Mouse (Mus musculus): Measurements from ENCODE around the gene Cfap43.

The Cfap43 gene

GRCm38 (mm10) chr19:47780145-47780544 is 138.9 kb downstream of the Cfap43 start:
- no peak for DNase-seq

GRCm38 (mm10) chr19:47777847-47778246 is 141.2 kb downstream of the Cfap43 start:
- DNase-seq, result no peak

DNA sequence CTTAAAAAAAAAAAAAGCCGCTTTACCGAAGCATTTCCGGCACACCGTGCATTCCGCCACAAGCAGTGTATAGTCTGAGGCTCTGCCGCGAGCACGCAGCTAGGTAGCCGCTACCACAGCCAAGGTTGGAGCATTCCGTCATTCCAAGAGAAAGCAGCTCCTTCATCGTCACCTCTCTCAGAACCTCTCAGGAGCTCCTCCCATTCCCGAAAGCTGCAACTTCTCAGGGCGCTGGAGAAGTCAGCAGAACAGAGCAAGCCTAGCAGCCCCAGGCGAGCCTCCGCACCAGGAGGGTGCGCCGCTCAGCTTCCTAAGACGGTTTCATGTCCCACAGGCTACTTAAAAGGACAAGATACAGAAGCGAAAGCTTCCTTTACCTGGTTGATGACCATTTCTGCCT is 163.5 kb downstream of the Cfap43 start:
- DNase-seq, result peak in 1 of 2 experiments; percentile 2

- DNase-seq, result no peak
Measured at GRCm38 (mm10) chr19:47754931-47755330, 164.2 kb downstream of the Cfap43 start.

- DNase-seq, result no peak
Measured at GRCm38 (mm10) chr19:47753921-47754320, 165.2 kb downstream of the Cfap43 start.

- no peak for DNase-seq
Measured at GRCm38 (mm10) chr19:47752456-47752855, 166.6 kb downstream of the Cfap43 start.

DNA sequence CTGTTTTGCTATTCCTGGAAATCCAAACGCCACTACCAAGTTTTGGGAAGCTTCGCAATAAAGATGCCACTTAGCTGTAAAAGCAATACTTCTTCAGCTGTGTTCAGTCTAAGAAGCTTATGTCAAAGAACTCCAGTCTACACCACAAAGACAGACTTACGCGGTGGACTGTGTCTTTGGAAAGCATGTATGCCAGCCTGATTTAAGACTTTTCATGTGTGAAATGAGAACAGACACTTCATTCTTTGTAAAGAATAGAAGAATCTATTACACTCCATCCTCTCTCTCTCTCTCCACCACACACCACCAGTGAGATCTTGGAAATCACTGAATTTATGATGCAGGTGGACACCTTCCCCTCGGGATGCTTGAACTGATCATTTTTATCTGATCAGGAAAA is 168.7 kb downstream of the Cfap43 start:
- DNase-seq, result no peak

GRCm38 (mm10) chr19:47748950-47749349 is 170.1 kb downstream of the Cfap43 start:
- no peak for DNase-seq

- no peak for DNase-seq
Measured at GRCm38 (mm10) chr19:47747072-47747471, 172.0 kb downstream of the Cfap43 start.

DNA sequence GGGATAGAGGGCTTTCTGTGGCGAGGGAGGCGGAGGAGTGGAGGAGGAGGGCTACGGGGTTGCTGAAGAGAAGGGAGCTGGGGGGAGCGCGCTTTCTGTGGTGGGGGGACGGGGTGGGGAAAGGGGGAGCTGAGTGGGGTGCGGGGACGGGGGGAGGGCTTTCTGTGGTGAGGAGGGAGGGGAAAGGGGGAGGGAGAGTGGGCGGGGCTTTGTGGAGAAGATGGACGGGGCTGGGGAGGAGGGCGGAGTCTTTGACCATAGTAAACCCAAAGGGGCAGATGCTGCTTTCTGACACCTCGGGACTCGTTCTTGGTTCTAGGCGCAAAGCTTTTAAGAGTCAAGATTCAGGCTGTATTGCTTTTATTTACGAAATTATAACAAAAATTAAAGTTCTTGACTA is 187.2 kb downstream of the Cfap43 start:
- peak; percentile 56 to 68 for DNase-seq

DNA sequence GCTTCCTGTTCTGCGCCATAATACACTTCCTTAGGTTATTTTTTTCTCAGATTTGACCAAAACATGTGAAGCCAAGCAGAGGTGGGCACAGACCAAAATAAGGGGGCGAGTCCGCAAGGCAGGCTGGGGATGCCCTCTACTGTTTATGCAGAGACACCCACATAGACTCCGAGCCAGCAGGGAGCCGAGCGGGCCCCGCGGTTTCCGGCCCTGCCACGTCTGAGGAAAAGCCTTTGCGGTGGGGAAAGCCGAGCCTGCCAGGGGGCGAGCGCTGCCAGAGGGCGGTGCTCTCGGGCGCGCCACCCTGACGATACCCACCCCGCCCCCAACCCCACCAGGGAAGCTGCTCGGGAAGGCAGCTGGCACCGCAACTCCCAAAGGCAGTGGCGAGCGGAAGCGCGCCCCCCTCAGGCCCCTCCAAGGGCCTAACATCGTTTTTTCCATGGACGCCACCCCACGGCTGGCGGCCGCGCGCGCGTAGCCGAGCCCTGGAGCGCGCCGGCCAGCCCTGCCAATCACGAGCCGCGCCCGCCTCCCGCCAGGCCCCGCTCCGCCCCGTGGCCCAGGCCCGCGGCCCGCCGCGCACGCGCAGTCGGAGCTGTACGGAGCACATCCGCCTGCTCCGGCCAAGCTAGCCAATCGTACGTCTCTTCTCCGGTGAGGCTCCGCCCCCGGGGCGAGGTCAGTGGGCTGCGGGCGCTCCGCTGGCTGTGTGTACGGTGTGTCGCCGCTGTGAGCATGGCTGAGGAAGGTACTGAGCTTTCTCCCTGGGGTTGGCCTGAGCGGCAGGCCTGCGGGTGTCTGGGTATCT is 187.8 kb downstream of the Cfap43 start, which contains the start of gene Sfr1:
Gene Sfr1, plus strand, starts transcription at position 612 of the 811 bp plus-strand sequence.
- DNase-seq, result peak; percentile 98 to 99

DNA sequence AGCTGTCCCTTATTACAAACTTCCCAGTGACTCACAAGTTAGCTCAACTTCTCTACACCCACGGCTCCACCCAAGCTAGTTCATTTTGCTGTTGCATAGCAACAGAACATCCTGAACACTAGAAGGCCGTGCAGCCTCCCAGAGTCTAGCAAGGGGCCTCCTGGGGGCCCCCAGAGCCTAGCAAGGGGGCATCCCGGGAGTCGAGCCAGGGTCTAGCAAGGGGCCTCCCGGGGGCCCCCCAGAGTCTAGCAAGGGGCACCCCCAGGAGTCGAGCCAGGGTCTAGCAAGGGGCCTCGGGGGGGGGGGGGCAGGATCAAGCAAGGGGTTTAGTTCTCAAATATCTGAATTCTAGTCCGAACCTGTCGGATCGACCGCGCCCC is 188.4 kb downstream of the Cfap43 start:
- peak; percentile 47 to 53 for DNase-seq

GRCm38 (mm10) chr19:47725643-47726140 is 193.4 kb downstream of the Cfap43 start:
- DNase-seq, result no peak

- no peak for DNase-seq
Measured at GRCm38 (mm10) chr19:47724903-47725302, 194.2 kb downstream of the Cfap43 start.

GRCm38 (mm10) chr19:47722471-47722870 is 196.6 kb downstream of the Cfap43 start:
- no peak for DNase-seq

DNA sequence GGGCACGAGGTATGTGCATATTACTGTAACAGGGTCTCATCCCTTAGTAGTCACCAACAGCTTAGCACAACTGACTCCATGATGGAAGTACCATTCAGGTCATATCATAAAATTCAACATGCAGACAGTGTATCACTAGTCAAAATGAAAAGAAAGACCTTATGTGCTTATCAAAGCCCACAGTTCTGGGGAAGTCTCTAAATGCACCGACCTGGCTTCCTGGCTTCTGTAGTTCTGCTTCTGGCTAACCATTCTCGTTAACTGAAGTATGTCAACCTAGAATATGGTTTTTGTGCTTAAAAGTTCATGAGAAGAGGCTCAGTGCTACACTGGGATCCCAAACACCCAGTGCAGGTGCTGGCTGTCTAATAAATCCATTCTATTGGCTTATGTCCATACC is 199.9 kb downstream of the Cfap43 start:
- no peak for DNase-seq

- DNase-seq, result no peak
Measured at GRCm38 (mm10) chr19:47716144-47716543, 202.9 kb downstream of the Cfap43 start.

- no peak for DNase-seq
Measured at GRCm38 (mm10) chr19:47713457-47713856, 205.6 kb downstream of the Cfap43 start.

DNA sequence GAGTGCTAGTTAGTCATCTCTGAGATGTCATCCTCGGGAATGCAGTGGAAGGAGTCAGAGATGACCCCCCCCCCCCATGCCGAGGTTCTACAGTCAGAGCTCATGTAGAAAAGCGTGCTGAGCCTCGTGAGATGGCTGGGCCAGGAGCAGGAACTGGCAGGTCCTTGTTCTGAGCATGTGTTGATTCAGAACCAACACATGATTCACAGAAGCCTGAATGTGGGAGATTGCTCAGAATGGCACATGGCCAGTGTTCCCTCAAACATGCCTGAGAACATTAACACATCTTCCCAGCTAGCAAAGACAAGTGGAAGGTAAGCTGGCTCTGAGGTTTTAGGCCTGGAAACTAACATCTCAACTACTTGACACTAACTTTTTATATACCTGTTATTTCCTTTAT is 208.7 kb downstream of the Cfap43 start:
- DNase-seq, result no peak

- DNase-seq, result no peak
Measured at GRCm38 (mm10) chr19:47705772-47706309, 213.2 kb downstream of the Cfap43 start.

GRCm38 (mm10) chr19:47705080-47705771 is 213.9 kb downstream of the Cfap43 start:
- DNase-seq, result no peak

GRCm38 (mm10) chr19:47700509-47700908 is 218.6 kb downstream of the Cfap43 start:
- DNase-seq, result no peak

DNA sequence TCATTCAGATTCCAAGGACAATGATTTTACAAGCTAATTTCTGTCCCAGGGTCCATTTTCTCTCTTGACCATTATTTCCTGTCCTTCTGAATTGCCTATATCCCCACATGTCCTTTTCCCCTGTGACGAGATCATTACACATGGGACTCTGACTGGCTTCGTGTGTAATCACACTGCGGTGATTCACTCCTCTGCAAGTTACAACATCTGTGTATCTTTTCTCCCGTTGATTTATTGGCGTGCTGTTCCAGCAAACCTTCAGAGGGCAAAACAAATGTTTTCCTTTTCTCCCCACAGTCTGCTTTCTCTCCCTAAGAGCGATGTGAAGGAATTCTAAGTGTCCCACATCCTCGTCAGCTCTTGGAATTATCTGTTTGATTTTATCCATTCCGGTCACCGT is 219.3 kb downstream of the Cfap43 start:
- DNase-seq, result no peak

DNA sequence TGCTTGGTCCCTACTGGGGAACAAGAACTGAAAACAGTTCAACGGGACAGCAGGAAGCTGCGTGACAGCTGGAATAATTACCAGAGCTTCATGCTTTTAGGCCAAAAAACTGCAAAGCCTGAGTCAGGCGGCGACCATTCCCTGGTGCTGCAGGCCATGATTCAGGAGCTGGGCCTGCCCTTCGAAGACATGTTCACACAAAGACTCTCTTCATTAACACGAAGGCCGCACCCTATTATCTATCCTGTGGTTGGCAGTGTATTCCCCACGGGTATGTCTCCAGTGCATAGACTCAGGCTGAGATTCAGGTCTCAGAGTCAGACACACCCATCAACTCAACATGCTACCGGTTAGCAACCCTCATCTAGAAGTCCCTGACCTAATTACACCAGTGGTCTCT is 220.8 kb downstream of the Cfap43 start:
- no peak for DNase-seq
